Mouse (Mus musculus) stomach, postnatal 0 days (tissue): ENCODE measurements at regions not wholly inside any gene's neighbourhood (a gene's known extent, or its start where the extent isn't known, plus 50 kb on each side); places are given as distances from the start of the nearest gene placed in this dataset.

Experiments
- ATAC-seq: fragments of 200-750 bp; cut with Nextera tagmentation; 2 replicates; pipeline ENCODE4 v1.8.0; 2017; ENCODE audit not compliant: low FRiP score, low TSS enrichment
- DNase-seq: peaks from one replicate; pipeline ENCODE4 v3.0.0-alpha.2; 2016; ENCODE audit warnings: low spot score
- H3K27ac ChIP-seq: fragments of 300-500 bp; sonication (generic); replicated peaks from 2 replicates; pipeline ENCODE4 v1.5.1; 2014; ENCODE audit warnings: mild to moderate bottlenecking, control low read depth
- H3K27me3 ChIP-seq: fragments of 300-500 bp; sonication (generic); 2 replicates; pipeline ENCODE4 v1.6.1; 2014; ENCODE audit warnings: low read length; ENCODE audit not compliant: control insufficient read depth, insufficient read depth
- H3K36me3 ChIP-seq: fragments of 300-500 bp; sonication (generic); 2 replicates; pipeline ENCODE4 v1.6.1; 2014; ENCODE audit warnings: low read length, mixed read lengths; ENCODE audit not compliant: control insufficient read depth, insufficient read depth
- H3K4me1 ChIP-seq: fragments of 300-500 bp; sonication (generic); replicated peaks from 2 replicates; pipeline ENCODE4 v1.6.1; 2014; ENCODE audit warnings: antibody characterized with exemption; ENCODE audit not compliant: control insufficient read depth, insufficient read depth
- H3K4me2 ChIP-seq: fragments of 300-500 bp; sonication (generic); replicated peaks from 2 replicates; pipeline ENCODE4 v1.6.1; 2014; ENCODE audit warnings: low read depth, mild to moderate bottlenecking, control low read depth, moderate library complexity
- H3K4me3 ChIP-seq: fragments of 300-500 bp; sonication (generic); 2 replicates; pipeline ENCODE4 v1.5.1; 2014; ENCODE audit warnings: low read depth, low read length, control low read depth
- H3K9ac ChIP-seq: fragments of 300-500 bp; sonication (generic); 2 replicates; pipeline ENCODE4 v1.6.1; 2014; ENCODE audit warnings: mild to moderate bottlenecking, low read length, control low read depth, mixed read lengths
- H3K9me3 ChIP-seq: fragments of 300-500 bp; sonication (generic); 2 replicates; pipeline ENCODE4 v1.6.1; 2016; ENCODE audit warnings: low read length; ENCODE audit not compliant: control insufficient read depth
- CTCF ChIP-seq: IDR thresholded peaks from 2 replicates; pipeline ENCODE4 v1.5.1; 2016; ENCODE audit warnings: antibody characterized with exemption, low read depth, mild to moderate bottlenecking, moderate library complexity
- EP300 ChIP-seq: optimal IDR thresholded peaks from 2 replicates; pipeline ENCODE3; 2016; ENCODE audit warnings: antibody characterized with exemption
- WGBS: fragments of 180-500 bp; shearing (Covaris S2); extraction: QIAGEN DNeasy Blood & Tissue Kit; methylation state at CpG from one replicate; pipeline ENCODE4 v1.1.7; 2014; 5-methylcytosine and 5-hydroxymethylcytosine counted together

DNA sequence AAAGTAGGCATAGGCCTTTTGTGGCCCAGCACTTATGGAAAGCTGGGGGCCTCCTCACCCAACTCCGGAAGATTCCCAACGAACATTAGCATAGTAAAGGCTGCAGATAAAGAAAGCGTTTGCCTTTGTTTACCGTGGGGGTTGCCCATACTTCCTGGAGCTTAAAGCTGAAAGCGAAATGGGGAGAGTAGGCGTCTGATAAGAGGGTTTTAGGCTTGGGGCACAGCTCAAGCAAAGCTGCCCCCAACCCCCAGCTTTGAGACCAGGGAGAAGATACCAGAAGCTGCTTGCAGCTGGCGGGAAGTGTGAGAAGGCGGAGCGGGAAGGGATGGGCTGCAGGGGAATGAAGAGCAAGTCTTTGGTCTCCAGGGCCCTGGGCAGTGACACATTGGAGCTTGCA lies 356.9 kb downstream of the Bcor start:
- WGBS = 23% methylated on average over 9 of the region's 9 CpGs
- Histone ChIP-seq H3K27ac (no peak overlapping the region), H3K4me2 (no peak overlapping the region; the same call in 1 of the 2 replicates), H3K4me3 (no peak overlapping the region), H3K9ac (no peak overlapping the region), H3K27me3 (no peaks in the 10 kb centered on the region), H3K36me3 (no peaks in the 10 kb centered on the region), H3K9me3 (no peaks in the 10 kb centered on the region), H3K4me1 (no peaks in the 10 kb centered on the region)
- TF ChIP-seq EP300 = no peak
- TF ChIP-seq CTCF = no peak
- no peak for ATAC-seq
- no peak for DNase-seq

GRCm38 (mm10) chrX:11806896-11807252 lies 353.3 kb downstream of the Bcor start:
- H3K4me1 ChIP-seq = no peaks in the 10 kb centered on the region
- H3K27me3 ChIP-seq = no peaks in the 10 kb centered on the region
- H3K4me3 ChIP-seq = peak overlapping the region; percentile 44
- no peaks in the 10 kb centered on the region for H3K9me3 ChIP-seq
- DNase-seq = peak; percentile 14
- TF ChIP-seq CTCF = no peak
- TF ChIP-seq EP300 = no peak
- peak overlapping the region; percentile 69 for H3K4me2 ChIP-seq
- 0 out of 2 replicates have a peak, but pooled peaks have one; percentile 2 for ATAC-seq
- 6% methylated on average over 22 of the region's 22 CpGs for WGBS
- H3K27ac ChIP-seq = no peak overlapping the region
- peak overlapping the region; percentile 54 for H3K9ac ChIP-seq
- H3K36me3 ChIP-seq = no peaks in the 10 kb centered on the region

DNA sequence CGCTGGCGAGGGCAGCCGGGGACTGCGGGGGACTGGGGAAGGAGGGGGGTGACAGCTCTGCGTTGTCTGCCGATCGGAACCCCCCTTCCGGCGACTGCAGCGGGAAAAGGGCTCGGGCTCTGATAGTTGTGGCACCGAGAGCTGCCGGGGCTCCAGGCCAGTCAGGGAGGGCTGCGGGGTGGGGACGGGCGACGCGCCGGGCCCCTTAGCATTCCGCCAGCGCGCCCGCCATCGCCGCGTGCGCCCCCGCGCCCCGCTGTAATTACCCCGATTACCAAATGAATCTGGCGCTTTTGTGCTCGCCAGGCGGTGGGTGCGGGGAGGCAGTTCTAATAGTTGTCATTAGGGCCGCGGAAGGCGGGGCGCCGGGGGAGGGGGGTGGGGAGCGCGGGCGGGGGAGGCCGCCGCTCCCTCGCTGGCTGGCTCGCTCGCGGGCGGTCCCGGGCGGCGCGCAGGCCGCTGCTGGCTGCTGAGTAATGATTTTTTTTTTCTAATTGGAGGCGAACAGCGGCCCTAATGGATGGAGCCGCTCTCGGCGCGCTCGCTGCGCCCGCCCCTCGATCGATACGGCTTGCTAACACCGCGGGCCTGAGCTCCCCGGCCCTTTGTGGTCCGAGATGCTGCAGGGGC lies 352.8 kb downstream of the Bcor start:
- DNase-seq = peak; percentile 46
- Histone ChIP-seq H3K36me3 (no peaks in the 10 kb centered on the region), H3K9ac (peak overlapping the region; percentile 54), H3K4me2 (peak overlapping the region; percentile 69), H3K9me3 (no peaks in the 10 kb centered on the region), H3K4me1 (no peaks in the 10 kb centered on the region), H3K27me3 (no peaks in the 10 kb centered on the region), H3K4me3 (peak overlapping the region; percentile 44), H3K27ac (no peak overlapping the region)
- 3% methylated on average over 19 of the region's 71 CpGs for WGBS
- TF ChIP-seq EP300 (no peak), CTCF (no peak)
- peak; percentile 55 for ATAC-seq

GRCm38 (mm10) chrX:11807883-11808262 lies 352.3 kb downstream of the Bcor start:
- WGBS = 9% methylated on average over 8 of the region's 9 CpGs
- no peak for DNase-seq
- Histone ChIP-seq H3K27ac (no peak overlapping the region), H3K4me1 (no peaks in the 10 kb centered on the region), H3K4me3 (peak overlapping the region; percentile 44), H3K36me3 (no peaks in the 10 kb centered on the region), H3K4me2 (peak overlapping the region; percentile 69), H3K9me3 (no peaks in the 10 kb centered on the region), H3K9ac (peak overlapping the region; percentile 54), H3K27me3 (no peaks in the 10 kb centered on the region)
- peak; percentile 27; the same call in 1 of the 2 replicates for ATAC-seq
- TF ChIP-seq EP300 = no peak
- TF ChIP-seq CTCF = no peak

DNA sequence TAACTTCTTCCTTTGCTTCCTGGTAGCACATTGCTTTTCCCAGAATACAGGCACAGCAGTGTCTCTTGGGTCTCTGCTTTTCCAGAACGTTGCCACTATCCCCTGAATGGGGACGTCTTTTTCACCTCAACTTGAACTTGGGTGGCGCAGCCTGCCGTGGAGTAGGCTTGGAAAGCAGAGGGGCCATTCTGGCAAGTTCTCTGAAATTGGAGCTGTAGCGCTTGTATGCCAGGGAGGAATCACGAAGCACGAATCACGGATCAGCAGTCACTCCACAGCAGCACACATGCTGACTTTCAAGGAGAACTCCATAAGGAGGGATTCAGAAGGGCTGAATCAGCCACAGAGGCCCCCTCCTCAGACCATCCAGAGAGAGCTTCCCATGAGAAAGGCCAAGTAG lies 351.2 kb downstream of the Bcor start:
- no peak overlapping the region; the same call in 1 of the 2 replicates for H3K27ac ChIP-seq
- H3K4me3 ChIP-seq = no peak overlapping the region
- H3K4me1 ChIP-seq = no peaks in the 10 kb centered on the region
- H3K4me2 ChIP-seq = no peak overlapping the region
- 62% methylated on average over 8 of the region's 8 CpGs for WGBS
- H3K9ac ChIP-seq = no peak overlapping the region
- no peaks in the 10 kb centered on the region for H3K9me3 ChIP-seq
- no peak for ATAC-seq
- TF ChIP-seq EP300 = no peak
- TF ChIP-seq CTCF = no peak
- no peaks in the 10 kb centered on the region for H3K36me3 ChIP-seq
- no peaks in the 10 kb centered on the region for H3K27me3 ChIP-seq
- no peak for DNase-seq

DNA sequence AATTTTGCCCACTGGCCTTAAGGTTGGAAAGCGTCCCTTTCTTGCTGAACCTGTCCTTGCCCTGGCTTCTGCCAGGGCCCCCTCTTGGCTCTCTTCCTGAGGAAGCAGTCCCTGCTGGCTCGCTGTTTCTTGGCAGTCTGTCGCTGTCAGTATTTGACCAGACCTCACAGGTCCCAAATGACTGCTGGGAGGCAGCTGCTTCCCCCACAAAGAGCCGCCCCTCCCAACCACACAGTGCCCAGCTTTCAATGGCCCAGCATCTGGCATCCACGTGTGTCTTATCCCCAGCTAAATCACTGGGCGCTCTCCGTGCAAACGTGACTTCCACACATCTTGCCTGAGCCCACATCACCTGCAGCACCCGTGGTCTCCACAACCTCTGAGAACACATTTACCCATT lies 345.3 kb downstream of the Bcor start:
- Histone ChIP-seq H3K27ac (no peak overlapping the region), H3K27me3 (no peaks in the 10 kb centered on the region), H3K4me3 (no peak overlapping the region), H3K9ac (no peak overlapping the region), H3K4me2 (no peak overlapping the region), H3K36me3 (no peaks in the 10 kb centered on the region), H3K9me3 (no peaks in the 10 kb centered on the region), H3K4me1 (no peaks in the 10 kb centered on the region)
- DNase-seq (no peak), ATAC-seq (no peak)
- WGBS = 48% methylated on average over 9 of the region's 9 CpGs
- TF ChIP-seq EP300 (no peak), CTCF (no peak)
